Mouse (Mus musculus): ENCODE data around the gene Mcpt2.
"Not testable (repeated sequence)": the region's sequence is repeated elsewhere in the genome, so short reads cannot be mapped to it uniquely, and the experiment has no call there.

Mcpt2 gene

DNA sequence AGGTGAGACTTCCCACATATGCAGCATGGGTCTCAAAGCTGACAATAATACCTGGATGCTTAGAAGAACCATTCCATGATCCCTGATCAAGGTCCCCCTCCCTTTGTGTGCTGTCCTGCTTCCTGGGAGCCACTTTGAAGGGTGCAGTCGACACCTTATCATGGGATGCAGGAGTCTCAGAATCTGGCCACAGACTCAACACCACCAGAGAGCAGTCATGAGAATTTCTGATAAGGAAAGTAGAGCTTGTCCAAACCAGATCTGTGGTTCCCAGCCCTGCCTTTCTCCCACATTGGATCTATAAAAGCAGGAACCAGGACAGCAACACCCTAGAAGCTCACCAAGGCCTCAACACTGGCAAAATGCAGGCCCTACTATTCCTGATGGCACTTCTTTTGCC lies at the start of gene Mcpt2:
Gene Mcpt2 (plus strand): TSS at position 250 of the 400 bp plus-strand sequence.
- DNase-seq (ENCODE audit: low read depth, low spot score): not testable (repeated sequence)

DNA sequence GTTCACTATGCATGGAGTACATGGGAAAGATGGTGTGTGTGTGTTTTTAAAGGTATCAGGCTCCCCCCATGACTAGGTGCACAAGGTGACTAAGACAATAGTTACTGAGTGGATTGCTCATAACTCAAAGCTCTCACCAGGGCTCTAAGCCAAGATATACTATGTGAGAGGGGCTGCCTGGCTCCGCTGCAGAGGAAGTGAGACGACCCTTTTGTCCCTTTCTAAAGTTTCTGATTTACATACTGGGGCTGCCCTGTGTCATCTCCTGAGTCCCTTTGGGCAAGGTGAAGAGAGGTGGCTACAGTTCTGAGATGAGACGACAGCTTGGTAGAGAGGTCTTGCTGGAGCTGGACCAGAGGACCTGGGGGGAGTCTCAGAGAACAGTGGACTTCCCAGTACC lies 28.7 kb upstream of the Mcpt2 start:
- no peak for DNase-seq (ENCODE audit: low read depth, low spot score)

DNA sequence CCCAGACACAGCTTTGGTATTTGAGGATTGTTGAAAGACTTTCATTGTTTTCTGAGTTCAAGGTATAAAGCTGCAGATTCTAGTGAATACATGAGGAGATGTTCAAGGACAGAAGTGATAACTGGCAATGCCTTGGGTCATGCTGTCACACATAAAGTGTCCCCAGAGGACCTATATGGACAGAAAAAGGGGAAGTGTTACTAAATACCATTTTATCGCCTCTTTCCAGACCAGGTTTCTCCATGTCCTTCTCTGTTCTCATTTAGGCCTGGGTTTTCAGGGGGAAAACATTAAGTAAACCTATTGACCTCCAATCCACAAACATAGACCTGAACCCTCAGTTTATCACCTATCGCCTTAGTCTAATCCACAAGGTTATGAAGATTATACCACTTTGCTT lies 27.9 kb upstream of the Mcpt2 start:
- no peak for DNase-seq (ENCODE audit: low read depth, low spot score)

DNA sequence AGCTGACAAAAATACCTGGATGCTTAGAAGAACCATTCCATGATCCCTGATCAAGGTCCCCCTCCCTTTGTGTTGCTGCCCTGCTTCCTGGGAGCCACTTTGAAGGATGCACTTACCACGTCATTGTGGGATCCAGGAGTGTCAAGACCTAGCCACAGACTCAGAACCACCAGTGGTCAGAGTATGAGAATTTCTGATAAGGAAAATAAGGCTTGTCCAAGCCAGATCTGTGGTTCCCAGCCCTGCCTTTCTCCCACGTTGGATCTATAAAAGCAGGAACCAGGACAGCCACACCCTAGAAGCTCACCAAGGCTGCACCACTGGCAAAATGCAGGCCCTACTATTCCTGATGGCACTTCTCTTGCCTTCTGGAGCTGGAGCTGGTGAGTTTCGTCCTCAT lies 24.2 kb upstream of the Mcpt2 start, which contains the start of gene Mcpt1:
Gene Mcpt1 (plus strand): TSS at position 301 of the 400 bp plus-strand sequence.
- DNase-seq (ENCODE audit: low read depth, low spot score): not testable (repeated sequence)

DNA sequence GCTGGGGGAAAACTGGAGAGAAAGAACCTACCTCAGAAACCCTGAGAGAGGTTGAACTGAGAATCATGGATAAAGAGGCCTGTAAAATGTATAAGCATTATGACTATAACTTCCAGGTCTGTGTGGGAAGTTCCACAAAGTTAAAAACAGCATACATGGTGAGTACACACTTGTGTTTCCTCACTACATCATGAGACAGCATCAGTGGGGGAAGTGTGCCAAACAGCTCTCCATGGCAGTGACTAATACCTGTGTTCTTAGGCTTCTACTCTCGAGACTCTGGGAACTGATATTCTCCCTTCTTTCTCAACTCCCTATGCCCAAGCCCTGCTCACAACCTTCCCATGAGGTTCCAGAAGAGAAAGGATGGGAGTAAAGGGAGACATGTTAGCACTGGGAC lies 22.4 kb upstream of the Mcpt2 start:
- DNase-seq (ENCODE audit: low read depth, low spot score): no peak

DNA sequence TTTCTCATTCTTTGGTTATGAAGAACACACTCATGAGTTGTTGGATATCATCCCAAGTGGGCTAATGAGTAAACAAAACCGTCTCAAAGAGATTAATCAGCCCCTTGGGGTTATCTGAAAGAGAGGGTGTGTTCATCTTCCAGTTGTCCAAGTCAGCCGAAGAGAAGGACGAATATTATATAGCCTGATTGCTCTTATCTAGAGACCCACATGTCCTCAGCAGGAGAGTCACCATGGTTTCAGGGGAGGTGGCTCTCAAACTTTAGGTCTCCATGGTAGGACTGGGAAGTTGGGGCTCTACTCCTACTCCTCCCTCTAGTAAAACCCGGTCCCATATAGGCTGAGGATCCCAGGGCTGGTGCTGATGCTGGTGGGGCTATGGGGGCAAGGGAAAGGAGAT lies 20.5 kb upstream of the Mcpt2 start:
- DNase-seq (ENCODE audit: low read depth, low spot score): not testable (repeated sequence)

DNA sequence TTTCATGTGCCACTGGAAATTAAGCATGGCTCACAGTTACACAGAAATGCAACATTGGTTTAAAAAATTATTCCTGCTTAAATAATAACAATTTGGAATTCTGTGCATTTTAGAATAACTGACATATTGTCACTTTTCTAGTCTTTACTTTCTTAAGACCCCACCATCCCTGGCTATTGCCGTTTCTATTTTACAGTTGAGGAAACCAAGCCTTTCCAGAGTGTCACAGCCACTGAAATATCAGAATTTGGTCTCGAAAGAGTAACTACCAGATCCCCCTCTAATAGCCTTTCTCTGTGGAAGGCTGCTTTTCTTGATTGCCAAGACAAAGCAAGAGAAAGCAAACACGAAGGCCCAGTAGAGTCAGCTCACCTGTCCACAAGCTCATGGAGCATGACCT lies 11.4 kb upstream of the Mcpt2 start, which contains the start of gene Mcpt9:
Gene Mcpt9 (minus strand): TSS at position 101 of the 400 bp plus-strand sequence.
- DNase-seq (ENCODE audit: low read depth, low spot score): not testable (repeated sequence)

DNA sequence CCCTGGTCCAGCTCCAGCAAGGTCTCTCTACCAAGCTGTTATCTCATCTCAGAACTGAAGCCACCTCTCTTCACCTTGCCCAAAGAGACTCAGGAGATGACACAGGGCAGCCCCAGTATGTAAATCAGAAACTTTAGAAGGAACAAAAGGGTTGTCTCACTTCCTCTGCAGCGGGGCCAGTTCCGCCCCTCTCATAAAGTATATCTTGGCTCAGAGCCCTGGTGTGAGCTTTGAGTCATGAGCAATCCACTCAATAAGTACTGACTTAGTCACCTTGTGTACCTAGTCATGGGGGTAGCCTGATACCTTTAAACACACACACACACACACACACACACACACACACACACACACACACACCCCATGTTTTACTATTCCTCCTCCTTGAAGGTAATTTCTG lies 7.4 kb upstream of the Mcpt2 start:
- no peak for DNase-seq (ENCODE audit: low read depth, low spot score)

DNA sequence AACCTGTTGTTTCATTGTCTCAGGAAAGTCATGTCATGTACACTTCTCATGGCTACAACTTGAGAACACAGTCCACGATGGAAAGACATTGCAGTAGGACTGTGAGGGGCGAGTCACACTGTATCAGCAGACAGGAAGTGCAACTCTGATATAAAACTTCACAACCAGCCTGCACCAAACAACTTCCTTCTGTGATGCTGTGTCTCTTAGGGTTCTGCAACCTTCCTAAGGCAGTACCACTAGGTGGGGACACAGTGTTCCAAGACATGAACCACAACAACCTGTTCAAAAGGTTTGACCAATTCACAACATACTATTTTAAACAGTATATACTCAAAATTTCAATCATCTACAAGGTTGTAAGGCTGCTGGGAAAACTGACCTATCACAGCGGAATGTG lies 13.6 kb downstream of the Mcpt2 start:
- DNase-seq (ENCODE audit: low read depth, low spot score): no peak

DNA sequence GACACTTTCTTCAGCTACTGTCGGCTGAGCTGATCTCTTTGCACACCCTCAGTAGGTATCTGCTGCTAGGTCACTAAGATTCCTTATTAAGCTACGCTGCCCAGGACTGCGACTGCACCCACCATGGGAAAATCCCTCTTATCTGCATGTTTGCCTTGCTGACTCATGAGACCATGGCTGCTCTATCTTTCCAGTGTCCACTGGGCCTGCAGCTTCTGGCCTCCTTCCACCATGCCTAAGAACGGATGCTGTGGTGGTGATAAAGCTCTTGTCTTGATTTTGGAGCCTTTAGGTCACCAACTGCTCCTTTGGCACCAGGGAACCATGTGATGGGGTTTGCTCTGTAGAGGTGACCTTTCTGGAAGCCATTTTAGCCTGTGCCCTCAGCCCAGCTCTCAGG lies 15.9 kb downstream of the Mcpt2 start:
- DNase-seq (ENCODE audit: low read depth, low spot score): no peak

DNA sequence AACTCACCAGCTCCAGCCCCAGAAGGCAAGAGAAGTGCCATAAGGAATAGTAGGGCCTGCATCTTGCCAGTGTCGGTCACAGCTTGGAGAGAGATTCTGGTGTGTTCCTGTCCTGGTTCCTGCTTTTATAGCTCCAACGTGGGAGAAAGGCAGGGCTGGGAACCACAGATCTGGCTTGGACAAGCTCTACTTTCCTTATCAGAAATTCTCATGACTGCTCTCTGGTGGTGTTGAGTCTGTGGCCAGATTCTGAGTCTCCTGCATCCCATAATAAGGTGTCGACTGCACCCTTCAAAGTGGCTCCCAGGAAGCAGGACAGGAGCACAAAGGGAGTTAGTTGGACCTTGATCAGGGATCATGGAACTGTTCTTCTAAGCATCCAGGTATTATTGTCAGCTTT lies 20.4 kb downstream of the Mcpt2 start, which contains the start of gene Mcpt4:
Gene Mcpt4 (minus strand): TSS at position 101 of the 400 bp plus-strand sequence.
- DNase-seq (ENCODE audit: low read depth, low spot score): not testable (repeated sequence)

DNA sequence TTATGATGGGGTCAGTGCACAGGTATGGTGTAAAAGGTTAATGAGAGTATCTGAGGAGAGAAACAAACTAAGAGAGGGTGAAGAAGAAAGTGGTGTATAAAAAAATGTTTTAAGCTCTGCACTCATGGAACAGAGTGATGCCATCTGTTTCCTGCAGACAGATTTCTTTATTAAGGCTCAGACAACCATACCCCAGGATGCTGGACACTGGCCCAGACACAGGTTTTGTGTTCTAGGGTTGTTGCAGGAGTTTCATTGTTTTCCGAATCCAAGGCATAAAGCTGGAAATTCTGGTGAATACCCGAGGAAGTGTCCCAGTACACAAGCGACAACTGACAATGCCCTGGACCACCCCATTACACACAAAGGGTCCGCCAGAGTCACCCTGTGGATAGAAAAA lies 40.2 kb downstream of the Mcpt2 start:
- no peak for DNase-seq (ENCODE audit: low read depth, low spot score)

DNA sequence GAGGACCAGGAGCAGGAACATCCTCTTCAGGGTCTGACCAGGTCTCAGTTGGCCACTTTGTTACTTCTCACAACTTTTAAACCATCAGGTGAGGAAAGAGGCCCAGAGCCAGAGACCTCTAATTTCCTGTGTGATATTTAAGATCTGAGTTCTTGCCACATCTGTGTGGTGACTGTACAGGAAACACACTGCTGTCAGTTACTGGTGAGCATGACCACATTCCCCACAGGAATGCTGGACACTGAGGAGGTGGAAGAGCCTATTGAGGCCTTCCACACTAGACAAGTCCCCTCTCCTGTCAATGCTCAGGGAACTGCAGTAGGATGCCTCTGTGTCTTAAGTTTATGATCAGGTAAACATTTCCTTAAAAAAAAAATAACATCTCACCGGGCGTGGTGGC lies 43.3 kb downstream of the Mcpt2 start, which contains the start of gene Mcpt8:
Gene Mcpt8 (minus strand): TSS at position 107 of the 400 bp plus-strand sequence.
- DNase-seq (ENCODE audit: low read depth, low spot score): no peak

DNA sequence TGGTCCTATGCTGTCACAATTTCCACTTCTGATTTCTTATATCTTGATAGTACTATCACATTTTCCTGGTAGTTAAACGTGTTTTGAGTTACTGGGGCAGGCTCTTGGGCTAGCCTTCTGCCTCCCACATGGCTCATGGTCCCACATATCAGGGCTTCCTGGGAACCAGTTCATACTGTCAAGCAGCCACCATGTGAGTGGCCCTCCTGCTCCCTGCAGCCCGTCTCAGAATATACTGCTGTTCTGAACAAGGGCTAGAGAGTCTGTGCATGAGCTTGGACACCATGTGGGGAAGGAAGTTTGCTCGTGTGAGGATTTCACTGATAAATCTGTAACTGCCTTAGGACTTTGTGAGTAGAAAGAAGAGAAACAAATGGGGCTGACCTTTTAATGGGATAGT lies 44.9 kb downstream of the Mcpt2 start:
- no peak for DNase-seq (ENCODE audit: low read depth, low spot score)

DNA sequence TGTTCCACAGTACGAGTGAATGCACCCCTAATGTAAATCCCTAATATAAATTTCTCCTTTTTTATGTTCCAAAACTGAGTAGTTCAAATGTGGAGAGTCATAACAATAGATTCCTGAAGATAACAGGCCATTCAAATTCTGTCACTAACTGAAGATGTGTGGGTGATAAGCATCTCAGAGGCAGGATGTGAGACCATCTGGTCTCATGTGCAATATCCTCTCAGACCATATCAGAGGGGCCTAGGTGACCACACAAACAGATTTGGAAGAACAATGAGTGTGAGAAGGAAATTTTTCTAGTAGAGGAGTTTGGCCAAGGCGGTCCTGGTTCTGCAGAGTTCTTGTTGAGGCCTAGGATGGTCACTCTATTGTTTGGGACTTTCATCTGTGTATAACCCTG lies 51.5 kb downstream of the Mcpt2 start:
- no peak for DNase-seq (ENCODE audit: low read depth, low spot score)
